Mouse (Mus musculus) brain, adult 10 weeks (tissue): ENCODE results near the gene Lztr1. TPM values are rescaled to one million over a fixed set of nuclear protein-coding genes. Genes with fewer than 3 reads are reported as not detected.

Source experiments
- polyA plus RNA-seq: library from polyadenylated mRNA; stranded (reverse); fragments of 350-450 nt; fragmentation: Illumina TruSeq; extraction: RNeasy Lipid Tissue Mini Kit (QIAGEN cat#74804); gene quantifications from one replicate; pipeline ENCODE4 v1.2.3, GENCODE M21; 2015; ENCODE audit warnings: low read depth, low replicate concordance

Gene Lztr1
- polyA plus RNA-seq, result 174 TPM

DNA sequence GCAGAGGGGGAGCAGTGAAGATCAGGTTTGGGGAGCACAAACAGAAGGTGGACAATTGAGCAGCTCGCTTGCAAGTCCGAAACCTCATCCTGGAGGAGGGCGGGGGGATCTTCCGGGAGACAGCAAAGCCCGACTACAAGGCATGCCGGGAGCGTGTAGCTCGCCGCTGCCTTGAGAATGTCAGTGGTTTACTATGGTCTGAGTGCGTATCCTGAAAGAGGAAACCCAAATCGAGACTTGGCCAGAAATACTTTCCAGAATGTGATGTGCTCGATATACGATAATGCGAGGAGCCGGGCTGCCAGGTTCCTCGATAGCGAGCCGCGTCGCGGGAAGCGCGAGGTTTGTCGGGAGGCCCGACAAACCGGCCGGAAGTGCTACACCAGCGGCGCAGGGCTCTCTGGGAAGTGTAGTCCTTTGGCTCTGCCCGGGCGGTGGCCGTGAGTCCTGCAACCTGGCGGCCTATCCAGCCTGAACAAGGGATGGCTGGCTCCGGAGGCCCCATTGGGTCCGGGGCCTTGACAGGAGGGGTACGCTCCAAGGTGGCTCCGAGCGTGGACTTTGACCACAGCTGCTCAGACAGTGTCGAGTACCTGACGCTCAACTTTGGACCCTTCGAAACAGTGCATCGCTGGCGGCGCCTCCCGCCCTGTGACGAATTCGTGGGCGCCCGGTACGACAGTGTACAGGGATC lies at the start of gene Lztr1:
TSS of gene Lztr1 (plus strand) at position 143 of the 694 bp plus-strand sequence.

GRCm38 (mm10) chr16:17489469-17490111 lies 18.9 kb upstream of the Lztr1 start, which contains the start of gene Aifm3:
Aifm3 (plus strand) TSS chr16:17489611.

DNA sequence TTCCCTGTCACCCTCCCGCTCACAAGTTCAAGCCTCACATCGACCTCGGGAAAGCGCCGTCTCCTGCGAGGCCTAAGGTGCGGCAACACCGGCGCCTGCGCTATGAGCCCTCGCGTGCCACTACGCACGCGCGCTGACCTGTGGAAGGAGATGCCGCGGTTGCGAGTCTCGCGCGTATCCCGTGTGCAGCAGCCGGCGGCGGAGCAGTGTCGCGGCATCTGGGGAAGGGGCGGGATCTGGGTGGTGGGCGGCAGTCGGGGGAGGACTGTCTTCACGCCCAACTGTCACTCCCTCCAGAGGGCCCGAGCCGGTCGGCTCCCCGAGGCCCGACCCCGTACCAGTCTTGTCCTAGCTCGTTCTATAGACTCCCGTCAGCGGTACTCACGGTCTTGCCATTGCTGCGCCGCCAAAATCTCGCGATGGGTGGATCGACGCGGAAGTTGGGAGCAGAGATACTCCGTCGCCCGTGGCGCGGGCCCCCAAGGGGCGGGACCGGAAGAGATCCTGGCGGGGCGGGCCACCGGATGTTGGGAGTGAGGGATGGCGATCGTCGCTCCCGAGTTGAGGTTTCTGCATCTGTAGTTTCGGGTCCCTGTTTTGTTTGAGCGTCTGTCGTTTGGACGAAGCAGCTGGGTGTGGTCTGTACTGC lies 22.3 kb downstream of the Lztr1 start, which contains the start of gene Thap7:
TSS of gene Thap7 (minus strand) at position 497 of the 649 bp plus-strand sequence.

DNA sequence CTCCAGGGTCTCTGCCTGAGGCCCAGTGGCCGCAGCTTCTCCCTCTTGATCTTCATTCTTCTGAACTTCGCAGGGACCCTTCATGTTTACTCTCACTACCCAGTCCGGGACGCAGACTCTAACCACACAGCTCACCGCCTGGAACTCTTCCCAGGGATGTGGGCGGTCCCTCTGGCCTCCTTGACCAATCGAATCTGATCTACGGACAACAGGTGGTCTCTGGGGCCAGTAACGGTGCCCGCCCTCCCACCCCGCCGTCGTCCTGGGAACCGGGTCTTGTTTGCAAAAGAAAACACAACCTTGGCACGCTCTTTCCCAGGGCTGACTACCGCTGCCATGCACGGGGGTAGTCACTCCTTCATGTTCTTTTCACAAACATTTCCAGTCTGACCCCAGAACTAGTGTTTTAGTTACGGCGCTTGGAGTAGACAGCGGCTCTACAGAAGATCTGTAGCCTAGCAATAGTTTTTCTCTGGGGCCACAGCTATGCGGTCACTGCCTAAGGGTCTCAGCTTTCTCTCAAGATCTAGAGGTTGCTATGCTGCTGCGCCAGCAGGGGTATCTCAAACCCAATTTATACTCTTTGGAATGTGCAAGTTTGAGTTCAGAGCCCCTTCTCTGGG lies 52.8 kb downstream of the Lztr1 start, which contains the start of gene Lrrc74b:
TSS of gene Lrrc74b (minus strand) at position 120 of the 623 bp plus-strand sequence.

DNA sequence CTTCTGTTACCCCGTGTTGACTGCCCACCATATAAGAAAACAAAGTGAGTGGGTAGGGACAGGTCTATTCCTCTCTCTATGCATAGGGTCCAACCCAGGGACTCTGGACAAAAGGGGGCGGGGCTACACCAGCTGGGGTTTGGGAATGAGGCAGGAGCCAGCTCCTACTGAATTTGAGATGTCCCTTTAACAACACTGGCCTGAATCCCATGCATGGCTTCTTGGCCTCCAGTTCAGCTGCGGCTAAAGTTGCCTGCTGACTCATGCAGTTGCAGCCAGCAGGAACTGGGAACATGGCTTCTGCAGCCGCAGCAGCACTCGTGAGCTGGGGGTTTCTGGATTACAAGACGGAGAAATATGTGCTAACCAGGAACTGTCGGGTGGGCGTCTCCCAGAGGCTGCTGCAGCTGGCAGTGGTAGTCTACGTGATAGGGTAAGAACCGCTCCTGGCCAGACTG lies 53.3 kb downstream of the Lztr1 start, which contains the start of gene P2rx6:
TSS of gene P2rx6 (plus strand) at position 135 of the 458 bp plus-strand sequence.

Other genes with a start within 250 kb of the Lztr1 start
- 138 TPM for gene Tmem191c, start 232.6 kb upstream of the Lztr1 start, polyA plus RNA-seq
- 5.0 TPM for gene Serpind1, start 177.3 kb upstream of the Lztr1 start, polyA plus RNA-seq
- 24.2 TPM for gene Snap29, start 102.7 kb upstream of the Lztr1 start, polyA plus RNA-seq
- 204 TPM for gene Pi4ka, start 102.4 kb upstream of the Lztr1 start, polyA plus RNA-seq
- 27.5 TPM for gene Crkl, start 56.7 kb upstream of the Lztr1 start, polyA plus RNA-seq
- gene Aifm3, start 19.1 kb upstream of the Lztr1 start, polyA plus RNA-seq, result 101 TPM
- 42.3 TPM for gene Thap7, start 22.4 kb downstream of the Lztr1 start, polyA plus RNA-seq
- gene Lrrc74b, start 52.6 kb downstream of the Lztr1 start, polyA plus RNA-seq, result 1.9 TPM
- gene P2rx6, start 53.2 kb downstream of the Lztr1 start, polyA plus RNA-seq, result 2.4 TPM
- 65.0 TPM for gene Slc7a4, start 74.5 kb downstream of the Lztr1 start, polyA plus RNA-seq
- 61.5 TPM for gene Smpd4, start 110.7 kb downstream of the Lztr1 start, polyA plus RNA-seq
- gene Ccdc74a, start 137.8 kb downstream of the Lztr1 start, polyA plus RNA-seq, result 29.0 TPM
- gene Med15, start 224.2 kb downstream of the Lztr1 start, polyA plus RNA-seq, result 43.6 TPM